Mouse (Mus musculus) heart, adult 2 months (tissue): ENCODE results near the gene Nsun4.

ENCODE experiments used
- CTCF ChIP-seq: fragments of 200-600 bp; IDR thresholded peaks from 2 replicates; pipeline ENCODE4 v1.8.1; 2022; ENCODE audit warnings: antibody characterized with exemption, mild to moderate bottlenecking, moderate library complexity
- EP300 ChIP-seq: fragments of 200-500 bp; IDR thresholded peaks from 2 replicates; pipeline ENCODE4 v1.6.1; 2011; ENCODE audit warnings: low read depth, low read length, control low read depth; ENCODE audit not compliant: insufficient read depth
- POLR2A ChIP-seq: fragments of 200-500 bp; IDR thresholded peaks from 2 replicates; pipeline ENCODE4 v1.6.1; 2011; ENCODE audit warnings: mild to moderate bottlenecking, low read depth, low read length, control low read depth; ENCODE audit not compliant: insufficient read depth

- TF ChIP-seq CTCF (no peak), POLR2A (no peak), EP300 (no peak)
Observed at GRCm38 (mm10) chr4:116015502-116015901, 38.2 kb downstream of the Nsun4 start.
